Mouse (Mus musculus) heart, adult 2 months (tissue): ENCODE data around the gene Galnt11.
"Not testable (repeated sequence)": the region's sequence is repeated elsewhere in the genome, so short reads cannot be mapped to it uniquely, and the experiment has no call there.

Experiments
- CTCF ChIP-seq: fragments of 200-600 bp; IDR thresholded peaks from 2 replicates; pipeline ENCODE4 v1.8.1; 2022; ENCODE audit warnings: antibody characterized with exemption, mild to moderate bottlenecking, moderate library complexity
- POLR2A ChIP-seq: fragments of 200-500 bp; IDR thresholded peaks from 2 replicates; pipeline ENCODE4 v1.6.1; 2011; ENCODE audit warnings: mild to moderate bottlenecking, low read depth, low read length, control low read depth; ENCODE audit not compliant: insufficient read depth

- not testable (repeated sequence) for TF ChIP-seq CTCF, POLR2A
Observed at GRCm38 (mm10) chr5:25177937-25178336, 43.8 kb upstream of the Galnt11 start.
